In the genomic region with DNA sequence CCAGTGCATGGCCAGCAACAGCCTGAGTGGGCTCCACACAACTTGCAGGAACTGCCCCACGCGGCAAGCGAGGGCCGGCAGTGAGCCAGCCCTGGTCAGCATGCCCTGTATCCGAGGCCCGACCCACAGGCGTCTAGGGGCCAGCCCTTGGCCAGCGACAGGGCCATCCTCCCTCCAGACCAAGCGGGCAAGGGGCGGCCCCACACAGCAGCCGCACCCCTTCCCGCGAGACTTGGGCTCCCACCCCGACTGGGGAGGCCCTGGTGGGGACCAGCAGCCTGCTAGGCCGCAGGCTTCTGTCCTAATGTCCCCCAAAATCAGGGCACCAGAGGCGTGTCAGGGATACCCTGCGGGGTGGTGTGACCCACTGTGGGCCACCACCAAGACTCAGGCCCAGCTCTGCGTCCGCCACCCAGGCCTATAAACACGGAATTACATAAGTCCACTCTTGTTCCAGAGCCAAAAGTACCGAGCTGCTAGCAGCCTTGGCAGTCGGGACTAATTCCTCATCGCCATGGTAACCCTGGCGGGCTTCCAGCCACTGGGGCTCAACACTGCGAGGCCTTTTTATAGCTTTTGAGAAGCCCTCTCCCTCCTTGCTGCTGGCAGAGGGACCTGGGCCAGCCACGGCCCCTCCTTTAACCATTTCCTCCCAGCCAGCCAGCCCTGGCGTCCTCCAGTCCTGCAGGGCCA, we compare ENCODE assay signal across 8 mouse cellular contexts. TPM values are rescaled to one million over a fixed set of nuclear protein-coding genes. Genes with fewer than 3 reads are reported as not detected.
DNase-seq lines count a peak whose midpoint lies in the region; ATAC-seq lines count a peak whose summit lies in the region.

No protein-coding gene starts in this region.

- intact Hi-C loops in left cerebral cortex, postnatal 36 days (cut with DNase I), result loop anchor here (2.0 kb wide), 1 partner anchor 38 kb away; a partner anchor contains a TSS

- ATAC-seq in granulocyte monocyte progenitor cell, adult 5-6 weeks (replicated peaks; ENCODE audit: poor library complexity, severe bottlenecking), result peak; percentile 48

- DNase-seq in adrenal gland, postnatal 14 days, result peak; percentile 99
- DNase-seq in embryo, embryonic 9.5 days (ENCODE audit: extremely low spot score), result peak; percentile 82
- peak; percentile 99 for DNase-seq in kidney, adult 11 months
- DNase-seq in left cerebral cortex, postnatal 36 days (ENCODE audit: low spot score in 2 of 2), result peak; percentile 98 to 99
- peak; percentile 94 for DNase-seq in mesoderm, embryonic 11.5 days (ENCODE audit: low read depth, low spot score)
- DNase-seq in right cerebral cortex, postnatal 36 days (ENCODE audit: low spot score in 2 of 2), result peak; percentile 98 to 99
- DNase-seq in B cell, adult 2 months, result no peak

RNA-seq across cellular contexts. Expression of a gene that starts 38.0 kb away (rescaled TPM):
- total RNA-seq in adrenal gland, postnatal 14 days (2021), result 165 and 192 TPM in 2 replicates
- total RNA-seq in granulocyte monocyte progenitor cell, adult 5-6 weeks (2014; fragmentation: Nextera tagmentation), result 47.9 and 77.4 TPM in 2 replicates
- total RNA-seq in granulocyte monocyte progenitor cell, adult 5-6 weeks (2017), result 5.3 and 11.8 TPM in 2 replicates
- 100 to 1,000 TPM; 167 to 240 TPM for total RNA-seq in left cerebral cortex, postnatal 36 days (2021)

Comparison
In these comparisons a context has a peak if more than half of its experiments do, and no peak if none do; other contexts are left out.
1. DNase-seq: peak in adrenal gland, postnatal 14 days (single experiment), embryo, embryonic 9.5 days (single experiment), kidney, adult 11 months (single experiment), left cerebral cortex, postnatal 36 days (2 of 2), mesoderm, embryonic 11.5 days (single experiment) and right cerebral cortex, postnatal 36 days (2 of 2); none in B cell, adult 2 months (0 of 2).